Mouse (Mus musculus) liver, postnatal 0 days (tissue): ENCODE results near the gene Tctex1d2.

Source experiments
- CTCF ChIP-seq: sonication (generic); IDR thresholded peaks from 2 replicates; pipeline ENCODE4 v1.5.1; 2016; ENCODE audit warnings: antibody characterized with exemption, low read depth
- EP300 ChIP-seq: IDR thresholded peaks from 2 replicates; pipeline ENCODE4 v1.6.1; 2016; ENCODE audit warnings: antibody characterized with exemption, low read depth, mild to moderate bottlenecking

DNA sequence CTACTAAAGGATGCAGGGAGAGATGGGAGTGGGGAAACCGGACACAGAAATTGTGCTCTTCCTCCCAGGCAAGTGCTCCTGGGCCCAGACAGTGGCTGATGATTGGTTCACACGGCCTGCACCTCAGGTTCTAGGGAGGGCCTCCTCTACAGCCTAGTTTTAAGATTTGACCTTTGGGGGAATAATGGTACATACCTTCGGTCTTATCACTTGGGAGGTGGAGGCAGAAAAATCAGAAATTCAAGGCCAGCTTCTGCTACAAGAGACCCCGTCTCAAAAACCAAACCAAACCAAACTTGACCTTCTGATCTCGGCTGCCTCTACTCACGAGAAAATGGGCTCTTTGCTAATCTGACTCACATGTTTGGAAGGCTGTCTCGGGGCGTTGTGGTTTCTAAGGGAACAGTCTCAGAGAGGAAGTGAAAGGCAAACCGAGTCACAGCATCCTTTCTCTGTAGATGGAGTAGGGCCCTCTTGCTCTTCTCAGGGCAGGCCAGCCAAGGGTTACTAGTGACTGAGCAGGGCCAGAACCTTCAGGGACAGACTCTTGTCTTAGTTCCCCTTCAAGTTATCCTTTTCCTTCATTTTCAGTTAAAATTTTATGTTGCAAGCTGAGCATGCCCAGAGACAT, 18.1 kb upstream of the Tctex1d2 start:
- TF ChIP-seq CTCF (no peak), EP300 (no peak)
